Mouse (Mus musculus) lung, postnatal 36 days (tissue): ENCODE data around the gene Zfp143.
"Not testable (repeated sequence)": the region's sequence is repeated elsewhere in the genome, so short reads cannot be mapped to it uniquely, and the experiment has no call there.

Experiments
- DNase-seq: peaks from one replicate; pipeline ENCODE4 v3.0.0; 2022; ENCODE audit warnings: mixed read lengths

Gene Zfp143

GRCm38 (mm10) chr7:110061199-110061751 is at the start of gene Zfp143:
Zfp143 (plus strand) TSS chr7:110061217.
- peak; percentile 100 for DNase-seq

DNA sequence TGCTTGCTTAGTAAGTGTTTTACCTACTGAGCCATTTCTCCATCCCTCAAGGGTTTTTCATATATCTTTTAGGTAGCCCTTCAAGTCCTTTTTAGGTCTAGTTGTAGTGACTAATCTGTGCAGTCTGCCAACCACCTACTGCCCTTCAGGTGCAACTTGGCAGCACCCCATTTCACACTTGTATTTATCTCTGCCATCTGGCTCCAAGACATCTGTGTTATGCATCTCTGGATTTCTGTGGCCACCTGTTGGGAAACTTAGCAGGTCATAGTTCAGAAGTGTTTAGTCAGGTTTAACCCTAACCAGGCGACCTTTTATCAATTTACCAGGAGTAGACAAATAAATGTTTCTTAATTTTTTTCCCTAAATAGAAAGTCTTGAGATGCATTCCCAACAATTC is 49.6 kb upstream of the Zfp143 start:
- DNase-seq = no peak

DNA sequence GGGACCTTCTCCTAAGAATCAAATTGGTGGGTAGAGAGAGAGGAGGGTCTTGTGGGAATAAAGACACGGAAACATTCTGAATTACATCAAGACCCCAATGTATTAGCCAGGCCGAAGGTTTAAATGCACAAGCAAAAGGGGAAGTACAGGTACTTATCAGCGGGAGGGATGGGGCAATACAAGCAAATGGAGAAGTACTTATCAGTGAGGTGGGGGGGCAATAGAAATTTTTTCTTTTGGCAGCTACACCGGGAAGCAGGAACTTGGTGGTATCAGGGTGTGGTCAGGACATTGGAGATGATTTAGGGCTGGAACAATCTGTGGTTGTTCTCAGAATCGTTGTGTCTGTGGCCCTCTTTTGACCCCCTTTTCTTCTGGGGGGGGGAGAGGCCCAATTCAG is 46.7 kb upstream of the Zfp143 start:
- no peak for DNase-seq

- DNase-seq = peak; percentile 98
These were observed 42.8 kb upstream of the Zfp143 start, which contains the start of gene Ipo7 for GRCm38 (mm10) chr7:110018117-110018630. Ipo7 (plus strand) TSS chr7:110018274.

GRCm38 (mm10) chr7:110018631-110019482 is 42.2 kb upstream of the Zfp143 start:
- peak; percentile 61 for DNase-seq

- DNase-seq = no peak
These were observed 37.5 kb upstream of the Zfp143 start for GRCm38 (mm10) chr7:110023553-110023952.

DNA sequence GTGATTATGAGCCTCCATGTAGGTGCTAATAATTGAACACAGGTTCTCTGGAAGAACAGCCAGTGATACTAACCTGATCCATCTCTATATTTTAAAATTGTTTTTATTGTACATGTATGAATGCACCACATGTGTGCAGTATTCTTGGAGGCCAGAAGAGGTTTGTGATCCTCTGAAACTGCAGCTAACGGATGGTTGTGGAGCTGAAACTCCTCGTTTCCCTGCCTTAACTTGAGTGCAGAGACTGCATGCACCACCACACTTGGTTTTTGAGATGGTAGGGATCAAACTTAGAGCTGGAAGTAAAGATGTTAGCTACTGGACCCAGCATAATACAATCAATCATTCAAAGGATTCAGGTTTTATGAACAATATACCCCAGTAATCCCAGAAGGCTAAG is 34.4 kb upstream of the Zfp143 start:
- DNase-seq = no peak

GRCm38 (mm10) chr7:110028826-110029225 is 32.2 kb upstream of the Zfp143 start:
- no peak for DNase-seq

DNA sequence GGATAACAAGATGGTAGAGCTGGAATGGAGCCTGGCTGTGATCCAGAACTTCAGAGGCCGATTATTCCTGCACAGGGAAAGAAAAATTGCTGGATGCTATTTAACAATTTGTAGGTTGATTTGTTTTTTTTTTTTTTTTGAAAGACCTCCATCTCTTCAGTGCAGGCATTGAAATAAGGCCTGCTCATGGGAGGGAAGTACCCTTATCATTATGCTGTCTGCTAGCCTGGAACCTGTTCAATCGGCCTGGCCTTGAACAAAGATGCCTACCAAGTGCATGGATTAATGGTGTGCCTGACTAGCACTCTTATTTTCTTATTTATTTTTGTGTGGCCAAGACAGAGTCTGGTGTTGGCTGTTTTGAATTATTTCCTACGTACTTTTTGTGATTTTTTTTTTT is 30.7 kb upstream of the Zfp143 start:
- no peak for DNase-seq

- not testable (repeated sequence) for DNase-seq
These were observed 3.3 kb upstream of the Zfp143 start for GRCm38 (mm10) chr7:110057723-110058122.

GRCm38 (mm10) chr7:110059092-110059785 is 1.8 kb upstream of the Zfp143 start:
- peak; percentile 21 for DNase-seq

GRCm38 (mm10) chr7:110060106-110060668 is 830 bp upstream of the Zfp143 start:
- no peak for DNase-seq

- peak; percentile 54 for DNase-seq
These were observed 283 bp upstream of the Zfp143 start for GRCm38 (mm10) chr7:110060669-110061198.

DNA sequence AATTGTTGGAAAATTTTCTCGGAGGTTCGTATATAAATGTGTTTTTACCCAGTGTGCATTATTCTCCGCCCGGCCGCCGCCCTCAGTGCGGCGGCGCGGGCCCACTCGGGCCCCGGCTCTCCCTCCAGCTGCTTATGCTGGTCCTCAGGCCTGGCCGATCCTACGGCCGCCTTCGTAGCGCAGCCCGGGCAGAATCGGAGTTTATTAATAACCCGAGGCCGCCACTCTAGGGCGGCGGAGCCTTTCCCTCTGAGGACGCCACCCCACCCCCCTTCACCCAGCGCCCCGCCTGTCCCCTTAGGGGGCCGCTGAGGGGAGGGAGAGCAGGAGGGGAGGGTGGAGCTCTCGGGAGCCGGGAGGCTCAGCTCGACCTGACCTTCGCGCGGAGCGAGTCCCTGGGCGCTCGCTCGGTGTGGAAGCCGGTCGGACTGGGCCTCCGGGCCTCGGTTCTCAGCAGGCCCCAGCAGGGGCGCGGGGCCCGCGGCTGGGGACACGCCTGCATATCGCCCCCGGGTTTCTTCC is 796 bp downstream of the Zfp143 start:
- peak; percentile 89 for DNase-seq

DNA sequence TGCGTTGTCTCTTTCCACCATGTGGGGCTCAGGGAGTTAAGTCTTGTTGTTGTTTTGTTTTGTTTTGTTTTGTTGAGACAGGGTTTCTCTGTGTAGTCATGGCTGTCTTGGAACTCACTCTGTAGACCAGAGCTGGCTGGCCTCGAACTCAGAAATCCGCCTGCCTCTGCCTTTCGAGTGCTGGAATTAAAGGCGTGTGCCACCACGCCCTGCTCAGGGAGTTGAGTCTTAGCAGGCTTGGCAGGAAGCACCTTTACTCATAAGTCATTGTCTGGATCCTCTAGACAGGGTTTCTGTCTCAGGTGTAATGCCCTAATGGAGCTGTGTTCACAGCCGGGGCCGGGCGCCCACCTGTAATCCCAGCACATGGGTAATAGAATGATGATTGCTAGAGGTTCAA is 2.7 kb downstream of the Zfp143 start:
- no peak for DNase-seq

DNA sequence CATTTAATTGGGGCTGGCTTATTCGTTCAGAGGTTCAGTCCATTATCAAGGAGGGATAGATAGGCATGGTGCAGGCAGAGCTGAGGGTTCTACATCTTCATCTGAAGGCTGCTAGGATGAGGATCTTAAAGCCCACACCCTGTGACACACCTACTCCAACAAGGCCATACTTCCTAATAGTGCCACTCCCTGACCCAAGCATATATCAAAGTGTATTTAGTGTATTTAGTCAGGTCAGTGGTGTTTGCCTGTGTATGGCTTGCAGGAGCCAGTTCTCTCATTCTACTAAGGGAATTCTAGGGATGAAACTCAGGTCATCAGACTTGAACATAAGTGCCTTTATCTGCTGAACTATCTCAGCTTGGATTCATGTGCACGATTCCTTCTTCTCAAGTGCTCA is 8.1 kb downstream of the Zfp143 start:
- DNase-seq = no peak

DNA sequence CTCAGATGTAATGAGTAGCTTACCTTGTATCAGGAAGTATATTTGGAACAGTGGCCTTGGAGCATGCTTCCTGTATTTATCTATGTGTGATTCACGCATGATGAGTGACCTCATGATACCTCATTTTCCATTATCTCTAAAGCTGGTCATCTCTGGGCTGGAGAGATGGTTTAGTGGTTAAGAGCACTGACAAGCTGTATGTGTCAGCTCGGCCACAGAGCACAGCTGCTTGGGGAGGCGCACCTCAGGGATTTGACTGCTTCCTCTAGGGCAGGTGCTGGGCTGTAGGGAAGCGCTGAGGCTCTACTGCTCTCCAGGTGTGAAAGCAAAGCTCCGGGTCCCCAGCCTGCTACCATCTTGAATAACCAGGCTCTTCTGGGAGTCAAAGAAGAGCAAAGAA is 17.2 kb downstream of the Zfp143 start:
- DNase-seq = no peak

DNA sequence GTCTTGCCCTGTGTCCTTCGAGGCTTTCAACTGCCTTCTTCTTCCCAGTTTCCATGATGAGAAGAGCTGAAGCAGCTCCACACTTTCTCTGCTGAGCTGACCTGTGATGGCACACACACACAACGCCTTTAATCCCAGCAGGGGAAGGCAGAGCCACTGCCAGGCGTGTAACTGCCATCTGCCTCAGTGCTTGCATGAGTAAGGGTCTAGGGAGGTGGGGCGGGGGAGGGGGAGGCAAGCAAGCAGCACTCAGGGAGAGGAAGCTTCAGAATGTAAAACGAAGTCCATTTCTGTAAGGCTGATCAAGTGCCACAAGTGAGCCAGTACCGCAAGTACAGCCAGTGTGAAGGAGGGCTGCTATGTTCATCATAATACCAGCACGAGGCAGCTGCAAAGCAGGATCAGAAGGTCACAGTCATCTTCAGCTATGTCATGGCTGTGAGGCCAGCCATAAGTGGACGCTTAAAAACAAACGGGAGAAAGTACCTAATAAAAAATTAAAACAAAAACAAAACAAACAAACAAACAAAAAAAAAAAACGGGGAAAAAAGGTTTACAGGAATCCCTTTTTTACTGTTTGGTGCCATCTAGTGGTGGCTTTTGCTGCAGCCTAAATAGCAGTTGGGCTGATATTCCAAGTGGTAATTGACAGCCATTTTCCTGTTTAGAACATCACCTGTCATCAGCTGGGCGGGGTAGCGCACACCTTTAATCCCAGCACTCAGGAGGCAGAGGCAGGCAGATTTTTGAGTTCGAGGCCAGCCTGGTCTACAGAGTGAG is 22.6 kb downstream of the Zfp143 start:
- peak; percentile 86 for DNase-seq

DNA sequence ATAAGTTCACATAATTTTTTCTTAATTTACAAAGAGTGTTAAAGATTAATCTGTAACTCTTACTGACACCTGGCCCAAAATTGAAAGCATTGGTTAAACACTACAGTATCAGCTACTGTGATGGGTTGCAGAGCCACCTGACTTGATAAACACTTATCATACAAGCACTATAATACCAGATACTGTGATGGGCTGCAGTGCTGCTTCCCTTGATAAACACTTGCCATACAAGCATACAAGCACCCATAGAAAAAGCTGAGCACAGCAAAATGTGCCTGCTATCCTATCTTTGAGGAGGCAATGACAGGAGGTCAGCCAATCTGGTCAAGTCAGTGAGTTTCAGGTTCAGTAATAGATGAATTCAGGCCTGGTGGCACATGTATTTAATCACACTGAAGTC is 24.2 kb downstream of the Zfp143 start:
- no peak for DNase-seq

- peak; percentile 67 for DNase-seq
These were observed 26.9 kb downstream of the Zfp143 start for GRCm38 (mm10) chr7:110087914-110088313.

DNA sequence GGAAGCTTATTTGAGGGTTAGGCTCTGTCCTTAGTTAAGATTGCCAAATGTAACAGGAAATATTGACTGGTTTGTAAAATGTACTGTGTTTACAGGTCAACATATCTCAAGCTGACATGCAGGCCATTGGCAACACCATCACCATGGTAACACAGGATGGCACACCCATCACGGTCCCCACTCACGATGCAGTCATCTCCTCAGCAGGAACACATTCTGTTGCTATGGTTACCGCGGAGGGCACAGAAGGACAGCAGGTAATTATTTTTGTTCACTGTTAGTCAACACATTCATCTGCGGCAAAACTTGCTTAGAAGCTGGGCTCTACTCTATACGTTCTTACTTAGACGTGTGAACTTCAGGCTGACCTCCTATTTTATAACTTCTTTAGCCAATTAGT is 30.7 kb downstream of the Zfp143 start:
- no peak for DNase-seq

GRCm38 (mm10) chr7:110096332-110096731 is 35.3 kb downstream of the Zfp143 start:
- DNase-seq = no peak
